Mouse (Mus musculus) lung, postnatal 0 days (tissue): ENCODE data around the gene Tssc4.

ENCODE experiments used
- CTCF ChIP-seq: IDR thresholded peaks from 2 replicates; pipeline ENCODE4 v1.5.1; 2016; ENCODE audit warnings: antibody characterized with exemption, mild to moderate bottlenecking
- EP300 ChIP-seq: IDR thresholded peaks from 2 replicates; pipeline ENCODE4 v1.6.1; 2016; ENCODE audit warnings: antibody characterized with exemption, mild to moderate bottlenecking, control low read depth

- TF ChIP-seq CTCF (no peak), EP300 (no peak)
These were observed 43.6 kb upstream of the Tssc4 start for GRCm38 (mm10) chr7:143025496-143025895.
